Mouse (Mus musculus): ENCODE data around the gene Camta1. TPM values are rescaled to one million over a fixed set of nuclear protein-coding genes. Genes with fewer than 3 reads are reported as not detected.

The Camta1 gene
- polyA plus RNA-seq, 1 experiment from 2014 or later = 137 TPM

DNA sequence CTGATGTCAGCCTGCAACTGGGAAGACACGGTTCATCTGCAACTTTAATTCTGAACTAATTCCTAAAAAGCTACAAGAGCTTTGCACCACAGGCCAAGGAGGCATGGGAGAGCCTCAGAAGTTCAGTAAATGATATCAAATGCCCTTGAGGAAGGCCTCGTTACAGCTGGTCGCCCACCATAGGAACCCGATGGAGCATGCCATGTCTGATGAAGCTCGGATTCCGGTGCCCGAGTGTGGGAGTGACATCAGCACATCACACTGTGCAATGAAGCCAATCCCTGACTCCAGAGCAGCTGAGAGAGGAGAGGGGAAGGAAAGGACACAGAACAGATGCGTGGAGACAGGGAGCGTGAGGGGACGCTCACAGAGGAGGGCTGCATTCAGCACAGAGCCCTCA, 231.0 kb downstream of the Camta1 start:
- Histone ChIP-seq H3K27me3 (ENCODE audit: control insufficient read depth, insufficient read depth, low read length) (peaks cover 3% of the 10 kb centered on the region; the same call in 1 of the 2 replicates), H3K9me3 (replicated peaks; ENCODE audit: control insufficient read depth, low read length) (peaks cover 2% of the 10 kb centered on the region; the same call in 1 of the 2 replicates), H3K4me3 (ENCODE audit: low read depth, low read length) (no peak overlapping the region), H3K9ac (ENCODE audit: low read depth, low read length) (no peak overlapping the region), H3K4me2 (no peak overlapping the region), H3K4me1 (ENCODE audit: control insufficient read depth, insufficient read depth, low read length) (peaks cover 11% of the 10 kb centered on the region), H3K27ac (ENCODE audit: low read depth, low read length) (no peak overlapping the region), H3K36me3 (ENCODE audit: control insufficient read depth, insufficient read depth, low read length) (no peaks in the 10 kb centered on the region)
- ATAC-seq (replicated peaks; ENCODE audit: insufficient number of reproducible peaks, low FRiP score, low TSS enrichment) = no peak
- 64% methylated on average over 10 of the region's 10 CpGs for WGBS (ENCODE audit: insufficient replicate concordance)

DNA sequence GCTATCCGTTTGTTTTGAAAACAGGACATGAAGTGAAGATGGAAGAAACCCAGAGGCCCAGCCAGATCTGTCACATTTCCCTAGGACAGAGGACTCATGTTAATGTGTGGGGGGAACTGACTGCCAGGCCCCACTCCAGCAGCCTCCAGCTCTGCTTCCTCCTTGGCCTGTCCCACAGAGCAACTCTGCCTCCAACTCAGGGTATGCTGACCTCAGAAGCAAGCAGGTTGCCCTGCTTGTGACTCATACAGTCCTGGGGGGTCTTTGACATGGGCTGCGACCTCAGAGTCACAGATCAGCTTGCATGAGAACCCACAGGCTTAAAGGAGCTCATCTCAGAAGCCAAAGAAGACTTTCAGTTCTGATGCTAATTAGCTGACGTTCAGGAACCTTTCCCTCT, 231.4 kb downstream of the Camta1 start:
- Histone ChIP-seq H3K27ac (ENCODE audit: low read depth, low read length) (no peak overlapping the region), H3K4me3 (ENCODE audit: low read depth, low read length) (no peak overlapping the region), H3K4me2 (no peak overlapping the region), H3K36me3 (ENCODE audit: control insufficient read depth, insufficient read depth, low read length) (no peaks in the 10 kb centered on the region), H3K4me1 (ENCODE audit: control insufficient read depth, insufficient read depth, low read length) (peaks cover 11% of the 10 kb centered on the region), H3K9ac (ENCODE audit: low read depth, low read length) (no peak overlapping the region), H3K27me3 (ENCODE audit: control insufficient read depth, insufficient read depth, low read length) (peaks cover 3% of the 10 kb centered on the region; the same call in 1 of the 2 replicates), H3K9me3 (replicated peaks; ENCODE audit: control insufficient read depth, low read length) (peaks cover 2% of the 10 kb centered on the region; the same call in 1 of the 2 replicates)
- 47% methylated on average over 3 of the region's 3 CpGs for WGBS (ENCODE audit: insufficient replicate concordance)
- ATAC-seq (replicated peaks; ENCODE audit: insufficient number of reproducible peaks, low FRiP score, low TSS enrichment) = no peak

DNA sequence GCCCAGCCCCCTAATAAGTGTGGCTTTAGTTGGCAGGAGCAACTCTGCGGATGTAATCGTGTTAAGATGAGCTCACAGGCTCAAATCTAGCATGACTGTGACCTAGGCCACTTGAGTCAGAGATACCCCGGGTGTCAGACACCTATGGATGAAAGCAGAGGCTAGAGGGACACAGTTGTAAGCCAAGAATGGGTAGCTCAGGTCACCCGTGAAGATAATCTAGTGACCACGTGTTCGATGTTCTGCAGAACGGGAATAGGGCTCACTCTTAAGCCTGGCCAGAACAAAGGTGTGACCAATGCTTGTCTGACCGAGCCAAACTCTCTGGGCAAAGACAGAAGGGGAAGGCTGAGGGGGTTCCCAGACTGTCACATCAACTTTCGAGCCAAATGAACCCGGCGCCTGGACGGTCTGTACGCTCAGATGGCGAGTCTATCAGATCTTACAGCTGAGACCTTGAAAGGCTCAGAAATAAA, 242.1 kb downstream of the Camta1 start:
- no peak for ATAC-seq (replicated peaks; ENCODE audit: insufficient number of reproducible peaks, low FRiP score, low TSS enrichment)
- H3K4me3 ChIP-seq (ENCODE audit: low read depth, low read length) = no peak overlapping the region
- WGBS (ENCODE audit: insufficient replicate concordance) = 67% methylated on average over 14 of the region's 14 CpGs
- H3K9ac ChIP-seq (ENCODE audit: low read depth, low read length) = no peak overlapping the region
- H3K27me3 ChIP-seq (ENCODE audit: control insufficient read depth, insufficient read depth, low read length) = 0 out of 2 replicates have a peak, but pooled peaks cover 2% of the 10 kb centered on the region
- H3K9me3 ChIP-seq (replicated peaks; ENCODE audit: control insufficient read depth, low read length) = peaks cover 2% of the 10 kb centered on the region
- no peak overlapping the region for H3K4me2 ChIP-seq
- H3K27ac ChIP-seq (ENCODE audit: low read depth, low read length) = no peak overlapping the region
- 0 out of 2 replicates have a peak, but pooled peaks cover 2% of the 10 kb centered on the region for H3K4me1 ChIP-seq (ENCODE audit: control insufficient read depth, insufficient read depth, low read length)
- no peaks in the 10 kb centered on the region for H3K36me3 ChIP-seq (ENCODE audit: control insufficient read depth, insufficient read depth, low read length)

- Histone ChIP-seq H3K36me3 (ENCODE audit: control insufficient read depth, insufficient read depth, low read length) (no peaks in the 10 kb centered on the region), H3K4me3 (ENCODE audit: low read depth, low read length) (no peak overlapping the region), H3K27me3 (ENCODE audit: control insufficient read depth, insufficient read depth, low read length) (0 out of 2 replicates have a peak, but pooled peaks cover under 1% of the 10 kb centered on the region), H3K9me3 (replicated peaks; ENCODE audit: control insufficient read depth, low read length) (peaks cover 10% of the 10 kb centered on the region), H3K4me1 (ENCODE audit: control insufficient read depth, insufficient read depth, low read length) (0 out of 2 replicates have a peak, but pooled peaks cover 2% of the 10 kb centered on the region), H3K27ac (ENCODE audit: low read depth, low read length) (no peak overlapping the region), H3K4me2 (no peak overlapping the region), H3K9ac (ENCODE audit: low read depth, low read length) (no peak overlapping the region)
- ATAC-seq (replicated peaks; ENCODE audit: insufficient number of reproducible peaks, low FRiP score, low TSS enrichment) = no peak
- 49% methylated on average over 21 of the region's 21 CpGs for WGBS (ENCODE audit: insufficient replicate concordance)
Measured at GRCm38 (mm10) chr4:151618420-151619310, 243.0 kb downstream of the Camta1 start.

DNA sequence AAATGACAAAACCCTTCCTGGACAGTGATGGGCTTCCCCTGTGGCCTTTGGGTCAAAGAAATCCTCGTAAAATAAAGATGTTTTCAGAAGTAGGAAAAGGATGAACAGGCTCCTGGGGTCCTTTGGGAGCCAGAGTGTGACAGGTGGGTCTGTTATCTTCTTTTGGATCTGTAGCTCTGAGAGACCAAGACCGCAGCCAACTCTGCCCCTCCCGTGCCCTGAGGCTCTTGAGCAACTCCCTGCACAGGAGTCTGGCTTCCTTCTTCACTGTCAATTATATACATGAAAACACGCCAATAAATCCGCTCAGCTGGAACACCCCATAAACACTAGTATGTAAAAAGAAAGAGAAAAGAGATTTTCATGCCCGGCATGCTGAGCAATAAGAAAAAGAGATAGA, 250.1 kb downstream of the Camta1 start:
- Histone ChIP-seq H3K36me3 (ENCODE audit: control insufficient read depth, insufficient read depth, low read length) (no peaks in the 10 kb centered on the region), H3K9ac (ENCODE audit: low read depth, low read length) (no peak overlapping the region), H3K4me2 (no peak overlapping the region), H3K9me3 (replicated peaks; ENCODE audit: control insufficient read depth, low read length) (peaks cover 11% of the 10 kb centered on the region), H3K4me3 (ENCODE audit: low read depth, low read length) (no peak overlapping the region), H3K4me1 (ENCODE audit: control insufficient read depth, insufficient read depth, low read length) (no peaks in the 10 kb centered on the region), H3K27me3 (ENCODE audit: control insufficient read depth, insufficient read depth, low read length) (no peaks in the 10 kb centered on the region), H3K27ac (ENCODE audit: low read depth, low read length) (no peak overlapping the region)
- ATAC-seq (replicated peaks; ENCODE audit: insufficient number of reproducible peaks, low FRiP score, low TSS enrichment) = no peak
- WGBS (ENCODE audit: insufficient replicate concordance) = 70% methylated on average over 6 of the region's 6 CpGs

GRCm38 (mm10) chr4:151610266-151610665, 251.4 kb downstream of the Camta1 start:
- Histone ChIP-seq H3K4me2 (no peak overlapping the region), H3K4me3 (ENCODE audit: low read depth, low read length) (no peak overlapping the region), H3K9me3 (replicated peaks; ENCODE audit: control insufficient read depth, low read length) (peaks cover 11% of the 10 kb centered on the region), H3K36me3 (ENCODE audit: control insufficient read depth, insufficient read depth, low read length) (no peaks in the 10 kb centered on the region), H3K9ac (ENCODE audit: low read depth, low read length) (no peak overlapping the region), H3K27ac (ENCODE audit: low read depth, low read length) (no peak overlapping the region), H3K27me3 (ENCODE audit: control insufficient read depth, insufficient read depth, low read length) (no peaks in the 10 kb centered on the region), H3K4me1 (ENCODE audit: control insufficient read depth, insufficient read depth, low read length) (no peaks in the 10 kb centered on the region)
- no peak for ATAC-seq (replicated peaks; ENCODE audit: insufficient number of reproducible peaks, low FRiP score, low TSS enrichment)
- 18% methylated on average over 8 of the region's 8 CpGs for WGBS (ENCODE audit: insufficient replicate concordance)

DNA sequence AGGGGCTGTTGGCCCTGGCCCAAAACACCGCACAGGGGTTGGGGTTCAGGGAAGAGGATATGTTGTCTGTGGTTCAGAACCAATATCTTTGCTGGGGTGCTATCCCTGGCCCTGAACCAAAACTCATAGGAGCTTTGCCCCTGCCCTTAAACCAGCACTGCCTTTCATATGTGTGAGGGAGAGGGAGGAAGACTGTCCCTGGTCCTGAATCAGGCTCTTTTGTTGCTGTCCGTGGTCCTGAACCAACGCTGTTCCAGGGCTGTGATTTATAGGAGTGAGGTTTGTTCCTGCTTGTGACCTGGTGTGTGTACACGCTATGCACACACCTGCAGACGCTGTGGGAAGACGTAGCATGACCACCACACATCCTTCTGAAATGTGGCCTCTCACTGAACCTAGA, 256.8 kb downstream of the Camta1 start:
- no peaks in the 10 kb centered on the region for H3K4me1 ChIP-seq (ENCODE audit: control insufficient read depth, insufficient read depth, low read length)
- no peaks in the 10 kb centered on the region for H3K9me3 ChIP-seq (replicated peaks; ENCODE audit: control insufficient read depth, low read length)
- WGBS (ENCODE audit: insufficient replicate concordance) = 39% methylated on average over 6 of the region's 6 CpGs
- H3K9ac ChIP-seq (ENCODE audit: low read depth, low read length) = no peak overlapping the region
- peaks cover 3% of the 10 kb centered on the region; the same call in 1 of the 2 replicates for H3K27me3 ChIP-seq (ENCODE audit: control insufficient read depth, insufficient read depth, low read length)
- no peaks in the 10 kb centered on the region for H3K36me3 ChIP-seq (ENCODE audit: control insufficient read depth, insufficient read depth, low read length)
- H3K27ac ChIP-seq (ENCODE audit: low read depth, low read length) = no peak overlapping the region
- ATAC-seq (replicated peaks; ENCODE audit: insufficient number of reproducible peaks, low FRiP score, low TSS enrichment) = 0 out of 2 replicates have a peak, but pooled peaks have one; percentile 59
- no peak overlapping the region for H3K4me2 ChIP-seq
- H3K4me3 ChIP-seq (ENCODE audit: low read depth, low read length) = no peak overlapping the region

- Histone ChIP-seq H3K4me3 (ENCODE audit: low read depth, low read length) (no peak overlapping the region), H3K27ac (ENCODE audit: low read depth, low read length) (no peak overlapping the region), H3K9ac (ENCODE audit: low read depth, low read length) (no peak overlapping the region), H3K4me2 (no peak overlapping the region), H3K4me1 (ENCODE audit: control insufficient read depth, insufficient read depth, low read length) (no peaks in the 10 kb centered on the region), H3K9me3 (replicated peaks; ENCODE audit: control insufficient read depth, low read length) (no peaks in the 10 kb centered on the region), H3K36me3 (ENCODE audit: control insufficient read depth, insufficient read depth, low read length) (no peaks in the 10 kb centered on the region), H3K27me3 (ENCODE audit: control insufficient read depth, insufficient read depth, low read length) (peaks cover 3% of the 10 kb centered on the region; the same call in 1 of the 2 replicates)
- 6% methylated on average over 16 of the region's 16 CpGs for WGBS (ENCODE audit: insufficient replicate concordance)
- ATAC-seq (replicated peaks; ENCODE audit: insufficient number of reproducible peaks, low FRiP score, low TSS enrichment) = peak; percentile 63; the same call in 1 of the 2 replicates
Measured at GRCm38 (mm10) chr4:151604481-151604880, 257.2 kb downstream of the Camta1 start.
